Mouse (Mus musculus): ENCODE measurements around the gene Mmd2. TPM values are rescaled to one million over a fixed set of nuclear protein-coding genes. Genes with fewer than 3 reads are reported as not detected.

Gene Mmd2
- polyA plus RNA-seq, 1 experiment from 2014 or later: 22.0 TPM

DNA sequence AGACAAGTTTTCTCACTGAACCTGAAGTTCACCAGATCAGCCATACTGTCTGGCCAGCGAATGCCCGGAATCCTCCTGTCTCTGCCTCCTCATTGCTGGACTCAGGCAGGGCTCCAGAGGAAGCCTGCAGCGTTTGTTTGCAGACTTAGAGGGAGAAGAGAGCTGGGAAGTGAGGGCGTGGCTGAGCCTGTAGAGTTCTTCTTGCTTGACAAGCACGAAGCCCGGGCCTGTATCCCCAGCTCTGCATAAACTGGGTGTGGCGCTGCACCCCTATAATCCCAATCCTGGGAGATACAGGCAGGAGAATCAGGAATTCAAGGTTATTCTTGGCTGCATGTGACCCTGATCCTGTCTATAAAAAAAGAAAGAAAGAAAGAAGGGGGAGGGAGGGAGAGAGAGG, 48.3 kb downstream of the Mmd2 start:
- no peak for ATAC-seq
- no peaks in the 10 kb centered on the region for H3K4me1 ChIP-seq (replicated peaks)
- WGBS: 56% methylated on average over 7 of the region's 7 CpGs

DNA sequence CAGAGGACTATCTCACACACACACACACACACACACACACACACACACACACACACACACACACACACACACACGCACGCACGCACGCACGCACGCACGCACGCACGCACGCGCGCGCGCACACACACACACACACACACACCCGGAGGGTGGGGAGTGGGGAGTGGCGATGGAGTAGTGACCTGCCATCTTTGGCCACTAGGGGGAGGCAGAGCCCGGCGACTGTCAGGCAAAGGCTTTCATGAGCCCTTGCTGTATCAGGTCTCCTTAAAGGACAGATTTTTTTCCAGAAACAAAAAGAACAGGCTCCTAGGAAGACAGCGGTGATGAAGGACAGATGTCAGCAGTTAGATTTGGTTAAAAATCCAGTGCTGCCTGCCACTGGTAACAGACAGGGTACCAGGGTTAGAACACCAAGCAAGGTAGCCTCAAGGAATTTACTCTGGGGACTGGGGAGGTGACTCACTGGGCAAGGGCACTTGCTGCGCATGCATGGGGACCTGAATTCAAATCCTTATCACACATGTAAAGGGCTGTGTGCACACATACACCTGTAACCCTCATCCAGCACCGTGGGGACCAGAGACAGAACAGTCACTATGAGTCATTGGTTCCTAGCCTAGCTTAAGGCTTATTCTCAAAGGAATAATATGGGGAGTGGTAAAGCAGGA, 51.1 kb downstream of the Mmd2 start:
- Histone ChIP-seq H3K4me1 (replicated peaks) (no peaks in the 10 kb centered on the region), H3K27ac (no peak overlapping the region), H3K4me3 (replicated peaks) (no peak overlapping the region), H3K4me2 (replicated peaks) (no peak overlapping the region), H3K27me3 (no peaks in the 10 kb centered on the region), H3K9ac (replicated peaks) (no peak overlapping the region), H3K36me3 (no peaks in the 10 kb centered on the region), H3K9me3 (no peaks in the 10 kb centered on the region)
- ATAC-seq: peak; percentile 73
- 18% methylated on average over 19 of the region's 21 CpGs for WGBS

More for the DNA sequence above, 48.3 kb downstream of the Mmd2 start:
- Histone ChIP-seq H3K4me2 (replicated peaks) (no peak overlapping the region), H3K27ac (no peak overlapping the region), H3K9ac (replicated peaks) (no peak overlapping the region), H3K9me3 (no peaks in the 10 kb centered on the region), H3K36me3 (no peaks in the 10 kb centered on the region), H3K4me3 (replicated peaks) (no peak overlapping the region), H3K27me3 (no peaks in the 10 kb centered on the region)

DNA sequence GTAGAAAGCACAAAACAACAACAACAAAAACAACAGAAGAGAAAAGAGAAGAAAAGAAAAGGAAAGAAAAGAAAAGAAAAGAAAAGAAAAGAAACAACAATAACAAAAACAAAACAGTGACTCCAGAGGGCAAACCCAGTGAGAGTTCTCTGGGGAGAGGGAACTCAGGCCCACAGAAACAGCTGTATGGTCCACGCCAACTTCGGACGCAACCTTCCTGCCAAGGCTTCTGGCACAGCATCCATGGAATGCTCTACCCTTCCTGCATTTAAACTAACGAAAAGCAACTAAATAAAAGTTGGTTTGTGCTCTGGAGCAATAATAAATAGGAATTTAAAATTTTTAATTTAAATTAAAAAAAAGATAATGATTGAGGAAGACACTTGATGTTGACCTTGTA, 51.9 kb downstream of the Mmd2 start:
- Histone ChIP-seq H3K27me3 (no peaks in the 10 kb centered on the region), H3K9me3 (no peaks in the 10 kb centered on the region), H3K4me3 (replicated peaks) (no peak overlapping the region), H3K9ac (replicated peaks) (no peak overlapping the region), H3K36me3 (no peaks in the 10 kb centered on the region), H3K4me1 (replicated peaks) (no peaks in the 10 kb centered on the region), H3K4me2 (replicated peaks) (no peak overlapping the region), H3K27ac (no peak overlapping the region)
- WGBS: 94% methylated on average over 4 of the region's 4 CpGs
- no peak for ATAC-seq

DNA sequence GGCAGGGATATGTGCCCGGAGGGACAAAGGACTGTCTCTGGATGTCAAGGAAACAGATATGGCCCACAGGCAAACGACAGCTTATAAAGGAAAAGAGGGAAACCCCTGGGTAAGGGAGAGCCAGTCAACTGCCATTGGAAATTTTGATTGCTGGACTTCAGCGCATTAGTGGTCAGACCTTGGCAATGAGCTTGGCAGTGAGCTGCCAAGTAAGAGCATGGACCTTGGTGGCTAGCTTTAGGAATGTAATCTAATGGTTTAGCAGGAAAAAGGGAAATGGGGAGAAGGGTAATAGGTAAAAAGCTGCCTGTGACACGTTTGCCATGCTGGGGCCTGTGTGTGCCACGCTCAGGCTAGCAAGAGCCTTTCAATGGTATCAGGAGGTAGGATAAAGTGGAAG, 52.7 kb downstream of the Mmd2 start:
- ATAC-seq: no peak
- no peak overlapping the region for H3K9ac ChIP-seq (replicated peaks)
- no peak overlapping the region for H3K27ac ChIP-seq
- no peaks in the 10 kb centered on the region for H3K9me3 ChIP-seq
- H3K4me2 ChIP-seq (replicated peaks): no peak overlapping the region
- no peaks in the 10 kb centered on the region for H3K36me3 ChIP-seq
- WGBS: 84% methylated on average over 5 of the region's 5 CpGs
- H3K27me3 ChIP-seq: no peaks in the 10 kb centered on the region
- no peaks in the 10 kb centered on the region for H3K4me1 ChIP-seq (replicated peaks)
- H3K4me3 ChIP-seq (replicated peaks): no peak overlapping the region

DNA sequence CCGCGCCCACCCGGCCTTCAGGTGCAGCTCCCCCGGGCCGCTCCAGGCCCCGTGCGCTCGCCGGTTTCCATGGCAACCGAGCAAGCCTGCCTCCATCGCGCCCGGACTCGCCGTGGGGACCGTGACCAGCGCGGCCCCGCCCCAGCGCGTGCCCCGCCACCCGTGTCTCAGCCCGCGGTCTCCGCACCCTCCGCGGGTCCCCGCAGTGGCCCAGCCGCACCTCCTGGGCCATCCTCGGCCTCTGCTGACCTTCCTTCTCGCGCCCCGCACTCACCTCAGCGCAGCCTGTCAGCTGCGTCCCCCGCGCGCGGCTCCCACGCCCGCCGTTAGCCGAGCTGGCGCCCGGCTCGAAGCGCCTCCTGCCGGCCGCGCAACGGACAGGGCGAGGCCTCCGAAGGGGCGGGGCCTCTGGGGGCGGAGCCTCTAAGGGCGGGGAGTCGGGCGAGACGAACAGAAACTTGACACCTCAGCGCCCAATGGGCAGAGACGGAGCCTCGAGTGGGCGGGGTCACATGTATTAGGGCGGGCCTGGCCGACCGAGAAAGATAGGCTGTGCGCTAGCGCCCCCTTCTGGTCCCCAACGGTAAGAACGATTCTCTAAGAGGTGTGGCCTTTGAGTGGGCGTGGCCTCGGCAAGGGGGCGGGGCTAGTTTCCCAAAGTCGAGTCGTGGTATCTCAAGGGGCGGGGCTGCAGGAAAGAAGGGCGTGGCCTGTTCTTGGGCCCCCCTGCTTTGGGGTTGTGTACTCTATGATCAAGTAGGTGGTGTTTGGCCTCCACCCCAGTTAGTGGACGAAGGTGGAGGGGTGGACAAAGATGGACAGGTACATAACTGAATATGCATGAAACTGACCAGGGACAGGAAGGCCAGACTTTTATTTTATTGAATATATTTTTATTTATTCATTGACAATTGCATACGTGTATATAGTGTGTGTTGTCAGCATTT, 57.6 kb downstream of the Mmd2 start, which contains the start of gene Radil:
Gene Radil (minus strand): TSS at position 393 of the 947 bp plus-strand sequence.
- Histone ChIP-seq H3K9ac (replicated peaks) (peak within 1 kb of the TSS; percentile 74), H3K4me1 (replicated peaks) (peaks cover 24% of the 10 kb centered on the region), H3K27me3 (peaks cover 10% of the 10 kb centered on the region; the same call in 1 of the 2 replicates), H3K9me3 (no peaks in the 10 kb centered on the region), H3K4me2 (replicated peaks) (peak within 1 kb of the TSS; percentile 90), H3K4me3 (replicated peaks) (peak within 1 kb of the TSS; percentile 52), H3K36me3 (no peaks in the 10 kb centered on the region), H3K27ac (peak within 1 kb of the TSS; percentile 72)
- 2% methylated on average over 79 of the region's 80 CpGs for WGBS
- ATAC-seq: peak; percentile 90

DNA sequence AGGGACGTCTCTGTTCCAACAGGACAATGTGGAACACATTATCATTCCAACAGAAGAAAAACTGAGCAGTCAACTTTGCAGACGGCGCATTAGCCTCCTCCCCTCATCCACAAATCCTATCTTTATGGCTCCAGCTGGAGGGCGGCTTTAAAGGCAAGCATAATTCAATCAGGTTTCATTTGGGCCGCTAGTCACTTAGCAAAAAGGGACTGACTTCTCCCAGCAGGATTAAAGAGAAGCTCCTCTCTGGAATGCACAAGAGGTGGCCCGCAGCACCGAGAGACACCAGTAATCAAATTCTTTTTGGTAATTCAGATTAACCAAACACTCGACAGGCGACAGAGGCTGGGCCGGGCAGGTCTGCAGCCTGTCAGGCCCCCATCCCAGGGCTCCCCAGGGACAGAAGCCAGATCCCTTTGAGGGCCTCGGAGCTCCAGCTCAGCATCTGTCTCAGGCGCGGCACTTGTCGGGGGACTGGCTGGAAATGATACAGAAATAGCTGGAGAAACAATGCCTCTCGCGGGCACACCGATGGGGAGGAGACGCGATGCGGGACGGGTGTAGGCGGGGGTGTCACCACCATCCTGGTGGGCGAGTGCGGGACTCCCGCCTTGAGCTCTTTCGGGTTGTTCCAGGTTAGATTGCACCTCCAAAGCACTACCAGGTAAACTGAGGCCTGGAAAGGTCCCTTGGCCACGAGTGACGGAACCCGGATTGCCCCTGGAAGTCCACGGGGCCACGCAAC, 58.5 kb downstream of the Mmd2 start:
- peaks cover 24% of the 10 kb centered on the region for H3K4me1 ChIP-seq (replicated peaks)
- WGBS: under 1% methylated on average over 31 of the region's 31 CpGs
- ATAC-seq: peak; percentile 77
- peak overlapping the region; percentile 90 for H3K4me2 ChIP-seq (replicated peaks)
- H3K36me3 ChIP-seq: no peaks in the 10 kb centered on the region
- peak overlapping the region; percentile 74 for H3K9ac ChIP-seq (replicated peaks)
- peak overlapping the region; percentile 52 for H3K4me3 ChIP-seq (replicated peaks)
- H3K27ac ChIP-seq: peak overlapping the region; percentile 72
- no peaks in the 10 kb centered on the region for H3K9me3 ChIP-seq
- H3K27me3 ChIP-seq: peaks cover 10% of the 10 kb centered on the region; the same call in 1 of the 2 replicates

DNA sequence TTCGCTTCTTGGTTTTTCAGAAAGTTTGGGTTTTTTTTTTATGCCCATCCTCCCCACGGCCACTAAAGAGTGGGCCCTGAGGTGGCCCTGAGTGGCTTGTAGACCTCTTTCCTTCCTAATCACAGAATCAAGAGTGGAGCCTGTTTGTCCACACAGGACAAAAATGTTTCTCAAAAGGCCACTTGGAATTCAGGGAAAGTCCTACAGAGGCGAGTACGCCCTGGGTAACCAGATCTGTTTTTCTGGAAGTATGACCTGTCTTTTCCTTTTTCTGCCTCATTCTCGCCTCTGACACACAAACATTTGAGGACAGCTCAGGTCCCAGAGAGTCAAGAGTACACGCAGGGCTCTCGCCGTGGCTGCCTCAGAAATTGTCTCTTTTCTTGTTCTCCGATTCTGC, 59.2 kb downstream of the Mmd2 start:
- Histone ChIP-seq H3K27ac (no peak overlapping the region), H3K4me2 (replicated peaks) (peak overlapping the region; percentile 90), H3K4me1 (replicated peaks) (peaks cover 24% of the 10 kb centered on the region), H3K4me3 (replicated peaks) (peak overlapping the region; percentile 52; the same call in 1 of the 2 replicates), H3K36me3 (no peaks in the 10 kb centered on the region), H3K27me3 (peaks cover 10% of the 10 kb centered on the region; the same call in 1 of the 2 replicates), H3K9ac (replicated peaks) (no peak overlapping the region), H3K9me3 (no peaks in the 10 kb centered on the region)
- no peak for ATAC-seq
- 29% methylated on average over 9 of the region's 9 CpGs for WGBS

DNA sequence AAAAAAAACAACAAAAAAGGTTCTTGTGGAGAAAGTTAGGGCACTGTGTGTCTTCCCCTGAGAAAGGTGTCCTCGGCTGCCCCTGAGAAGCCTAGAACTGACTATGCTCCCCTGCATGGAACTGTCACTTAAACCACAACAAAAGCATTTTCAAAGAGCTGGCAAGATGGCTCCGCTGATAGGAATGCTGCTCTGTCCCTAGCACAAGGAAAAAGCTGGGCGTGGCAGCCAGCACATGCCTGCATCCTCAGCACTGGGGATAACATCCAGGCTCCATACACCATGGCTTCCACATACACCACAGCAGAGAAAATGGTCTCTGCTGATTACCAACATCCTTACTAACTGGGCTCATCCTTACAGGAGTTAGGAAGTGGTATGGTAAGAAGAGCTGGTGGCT, 61.5 kb downstream of the Mmd2 start:
- H3K27me3 ChIP-seq: peaks cover 10% of the 10 kb centered on the region; the same call in 1 of the 2 replicates
- no peak overlapping the region for H3K27ac ChIP-seq
- peaks cover 5% of the 10 kb centered on the region; the same call in 1 of the 2 replicates for H3K36me3 ChIP-seq
- no peak for ATAC-seq
- H3K4me3 ChIP-seq (replicated peaks): no peak overlapping the region
- 78% methylated on average over 3 of the region's 3 CpGs for WGBS
- peaks cover 24% of the 10 kb centered on the region for H3K4me1 ChIP-seq (replicated peaks)
- no peak overlapping the region for H3K9ac ChIP-seq (replicated peaks)
- no peak overlapping the region for H3K4me2 ChIP-seq (replicated peaks)
- H3K9me3 ChIP-seq: no peaks in the 10 kb centered on the region

DNA sequence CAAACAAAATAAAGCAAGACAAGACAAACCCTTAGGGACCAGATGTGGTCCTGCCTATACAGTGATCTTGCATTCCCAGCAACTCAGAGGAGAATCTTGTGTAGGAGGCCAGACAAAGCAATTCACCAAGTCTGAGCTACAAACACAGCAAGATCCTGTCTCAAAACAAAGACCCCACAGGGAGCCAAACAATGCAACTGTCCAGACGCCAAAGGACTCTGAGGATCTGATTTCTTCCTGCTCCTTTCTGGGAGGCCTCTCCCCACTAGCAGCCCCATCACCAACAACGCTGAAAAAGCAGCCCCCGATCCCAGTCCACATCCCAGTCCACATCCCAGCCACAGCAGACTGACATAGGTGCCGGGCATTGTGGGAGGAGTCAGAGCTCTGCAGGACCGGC, 62.3 kb downstream of the Mmd2 start:
- Histone ChIP-seq H3K4me3 (replicated peaks) (no peak overlapping the region), H3K4me1 (replicated peaks) (peaks cover 24% of the 10 kb centered on the region), H3K36me3 (peaks cover 5% of the 10 kb centered on the region; the same call in 1 of the 2 replicates), H3K27me3 (peaks cover 10% of the 10 kb centered on the region; the same call in 1 of the 2 replicates), H3K4me2 (replicated peaks) (no peak overlapping the region), H3K27ac (no peak overlapping the region), H3K9ac (replicated peaks) (no peak overlapping the region), H3K9me3 (no peaks in the 10 kb centered on the region)
- 1% methylated on average over 5 of the region's 5 CpGs for WGBS
- no peak for ATAC-seq

DNA sequence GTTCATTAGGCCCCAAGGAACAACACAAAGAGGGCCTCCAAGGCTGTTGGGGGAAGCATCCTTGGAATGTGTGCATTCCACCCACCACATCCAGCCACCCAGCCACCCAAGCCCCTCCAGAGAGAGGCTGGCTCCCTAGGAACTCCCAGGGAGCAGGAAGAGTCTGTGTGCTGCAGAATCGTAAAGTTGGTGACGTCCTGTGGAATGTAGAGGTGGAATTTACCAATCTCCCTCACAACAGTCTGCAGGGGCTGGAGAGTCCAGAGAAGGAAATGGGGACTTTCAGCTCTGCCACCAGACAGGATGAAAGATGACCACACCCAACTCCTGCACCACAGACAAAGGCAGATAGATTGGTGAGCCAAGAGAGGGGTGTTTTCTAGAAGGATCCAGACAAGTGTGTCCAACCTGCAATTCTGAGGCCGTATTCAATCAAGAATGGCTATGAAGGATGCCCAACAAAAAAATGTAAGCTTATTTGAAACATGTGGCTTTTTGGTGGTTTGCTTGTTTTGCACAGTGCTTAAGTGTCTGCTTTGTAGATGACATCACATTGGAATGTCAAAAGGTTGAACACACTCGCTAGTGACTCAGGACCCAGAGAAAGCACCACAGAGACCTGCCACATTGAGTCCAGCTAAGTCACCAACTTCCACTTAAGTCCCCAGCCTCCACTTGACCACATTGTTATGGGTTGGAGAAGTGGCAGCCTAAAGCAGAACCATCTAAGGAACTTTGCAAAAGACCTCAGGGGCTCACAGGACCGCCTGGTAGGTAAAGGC, 63.4 kb downstream of the Mmd2 start:
- no peak for ATAC-seq
- no peaks in the 10 kb centered on the region for H3K9me3 ChIP-seq
- H3K36me3 ChIP-seq: peaks cover 5% of the 10 kb centered on the region; the same call in 1 of the 2 replicates
- peaks cover 18% of the 10 kb centered on the region for H3K4me1 ChIP-seq (replicated peaks)
- no peak overlapping the region for H3K4me2 ChIP-seq (replicated peaks)
- H3K4me3 ChIP-seq (replicated peaks): no peak overlapping the region
- no peak overlapping the region for H3K27ac ChIP-seq
- no peak overlapping the region for H3K9ac ChIP-seq (replicated peaks)
- H3K27me3 ChIP-seq: peaks cover 10% of the 10 kb centered on the region; the same call in 1 of the 2 replicates
- 89% methylated on average over 5 of the region's 5 CpGs for WGBS

DNA sequence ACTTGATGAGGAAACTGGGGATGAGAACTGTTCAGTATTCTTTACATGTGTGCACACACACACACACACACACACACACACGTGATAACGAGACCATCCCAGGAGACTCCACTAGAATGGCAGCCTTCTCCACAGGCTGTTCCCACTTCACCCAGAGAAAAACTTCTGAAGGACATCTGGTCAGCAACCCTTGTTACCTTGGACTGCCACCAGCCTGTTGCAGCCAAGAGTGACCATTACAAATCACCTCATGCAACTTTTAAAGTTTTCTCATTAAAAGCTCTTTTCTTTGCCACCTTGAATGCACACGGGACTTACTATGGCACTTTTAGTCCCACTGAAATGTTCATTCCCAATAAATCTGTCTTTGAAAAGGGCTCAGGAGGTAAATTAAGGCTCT, 71.3 kb downstream of the Mmd2 start:
- no peaks in the 10 kb centered on the region for H3K36me3 ChIP-seq
- H3K4me2 ChIP-seq (replicated peaks): no peak overlapping the region
- WGBS: 87% methylated on average over 3 of the region's 3 CpGs
- H3K27ac ChIP-seq: no peak overlapping the region
- ATAC-seq: no peak
- no peaks in the 10 kb centered on the region for H3K4me1 ChIP-seq (replicated peaks)
- no peak overlapping the region for H3K4me3 ChIP-seq (replicated peaks)
- no peaks in the 10 kb centered on the region for H3K9me3 ChIP-seq
- H3K9ac ChIP-seq (replicated peaks): no peak overlapping the region
- no peaks in the 10 kb centered on the region for H3K27me3 ChIP-seq
